Mouse (Mus musculus) liver, embryonic 14.5 days (tissue): ENCODE data around the gene Tmem232.

ENCODE experiments used
- CTCF ChIP-seq: IDR thresholded peaks from 2 replicates; pipeline ENCODE4 v1.5.1; 2016; ENCODE audit warnings: antibody characterized with exemption, low read depth, control low read depth
- EP300 ChIP-seq: IDR thresholded peaks from 2 replicates; pipeline ENCODE4 v1.6.1; 2016; ENCODE audit warnings: antibody characterized with exemption, low read depth

GRCm38 (mm10) chr17:65297831-65298230 lies 242.8 kb downstream of the Tmem232 start:
- no peak for TF ChIP-seq EP300
- TF ChIP-seq CTCF = no peak
